Mouse (Mus musculus): ENCODE measurements around the gene Olfr710. TPM values are rescaled to one million over a fixed set of nuclear protein-coding genes. Genes with fewer than 3 reads are reported as not detected.
"Not testable (repeated sequence)": the region's sequence is repeated elsewhere in the genome, so short reads cannot be mapped to it uniquely, and the experiment has no call there.

Olfr710 gene
- polyA plus RNA-seq (2014; fragmentation: Nextera tagmentation; extraction: Ambion mirVana): not detected in 2 replicates

- WGBS (ENCODE audit: insufficient replicate concordance): 76% methylated on average over 3 of the region's 3 CpGs
- no peaks in the 10 kb centered on the region for H3K36me3 ChIP-seq (ENCODE audit: control insufficient read depth, insufficient read depth, low read length)
- no peak within 1 kb of the TSS for H3K9ac ChIP-seq (ENCODE audit: low read depth, low read length)
- no peak within 1 kb of the TSS for H3K4me3 ChIP-seq (ENCODE audit: low read depth, low read length)
- no peak within 1 kb of the TSS for H3K4me2 ChIP-seq
- H3K4me1 ChIP-seq (ENCODE audit: control insufficient read depth, insufficient read depth, low read length): no peaks in the 10 kb centered on the region
- H3K9me3 ChIP-seq (replicated peaks; ENCODE audit: control insufficient read depth, low read length): no peaks in the 10 kb centered on the region
- H3K27me3 ChIP-seq (ENCODE audit: control insufficient read depth, insufficient read depth, low read length): no peaks in the 10 kb centered on the region
- H3K27ac ChIP-seq (ENCODE audit: low read depth, low read length): no peak within 1 kb of the TSS
- no peak for ATAC-seq (replicated peaks; ENCODE audit: insufficient number of reproducible peaks, low FRiP score, low TSS enrichment)
These were observed at the start of gene Olfr710 for GRCm38 (mm10) chr7:106948212-106948611. Olfr710 (minus strand) TSS chr7:106948312.

- H3K4me2 ChIP-seq: no peak overlapping the region
- WGBS (ENCODE audit: insufficient replicate concordance): 78% methylated on average over 3 of the region's 3 CpGs
- no peak overlapping the region for H3K27ac ChIP-seq (ENCODE audit: low read depth, low read length)
- H3K27me3 ChIP-seq (ENCODE audit: control insufficient read depth, insufficient read depth, low read length): no peaks in the 10 kb centered on the region
- no peaks in the 10 kb centered on the region for H3K36me3 ChIP-seq (ENCODE audit: control insufficient read depth, insufficient read depth, low read length)
- H3K4me3 ChIP-seq (ENCODE audit: low read depth, low read length): no peak overlapping the region
- no peak for ATAC-seq (replicated peaks; ENCODE audit: insufficient number of reproducible peaks, low FRiP score, low TSS enrichment)
- H3K4me1 ChIP-seq (ENCODE audit: control insufficient read depth, insufficient read depth, low read length): no peaks in the 10 kb centered on the region
- no peak overlapping the region for H3K9ac ChIP-seq (ENCODE audit: low read depth, low read length)
- no peaks in the 10 kb centered on the region for H3K9me3 ChIP-seq (replicated peaks; ENCODE audit: control insufficient read depth, low read length)
These were observed 37.1 kb upstream of the Olfr710 start for GRCm38 (mm10) chr7:106985236-106985635.

GRCm38 (mm10) chr7:106975353-106975752 is 27.2 kb upstream of the Olfr710 start, which contains the start of gene Olfr711:
Olfr711 (minus strand) TSS chr7:106975453.
- Histone ChIP-seq H3K4me1 (ENCODE audit: control insufficient read depth, insufficient read depth, low read length) (no peaks in the 10 kb centered on the region), H3K27ac (ENCODE audit: low read depth, low read length) (no peak within 1 kb of the TSS), H3K9me3 (replicated peaks; ENCODE audit: control insufficient read depth, low read length) (no peaks in the 10 kb centered on the region), H3K4me3 (ENCODE audit: low read depth, low read length) (no peak within 1 kb of the TSS), H3K4me2 (no peak within 1 kb of the TSS), H3K27me3 (ENCODE audit: control insufficient read depth, insufficient read depth, low read length) (no peaks in the 10 kb centered on the region), H3K9ac (ENCODE audit: low read depth, low read length) (no peak within 1 kb of the TSS), H3K36me3 (ENCODE audit: control insufficient read depth, insufficient read depth, low read length) (no peaks in the 10 kb centered on the region)
- 49% methylated on average over 1 of the region's 1 CpGs for WGBS (ENCODE audit: insufficient replicate concordance)
- no peak for ATAC-seq (replicated peaks; ENCODE audit: insufficient number of reproducible peaks, low FRiP score, low TSS enrichment)

GRCm38 (mm10) chr7:106967503-106967902 is 19.4 kb upstream of the Olfr710 start:
- not testable (repeated sequence) for H3K27ac ChIP-seq (ENCODE audit: low read depth, low read length); H3K27me3 ChIP-seq (ENCODE audit: control insufficient read depth, insufficient read depth, low read length); H3K9ac ChIP-seq (ENCODE audit: low read depth, low read length); H3K4me1 ChIP-seq (ENCODE audit: control insufficient read depth, insufficient read depth, low read length); H3K36me3 ChIP-seq (ENCODE audit: control insufficient read depth, insufficient read depth, low read length); H3K4me2 ChIP-seq; ATAC-seq (replicated peaks; ENCODE audit: insufficient number of reproducible peaks, low FRiP score, low TSS enrichment); H3K4me3 ChIP-seq (ENCODE audit: low read depth, low read length); H3K9me3 ChIP-seq (replicated peaks; ENCODE audit: control insufficient read depth, low read length)

GRCm38 (mm10) chr7:106963837-106964236 is 15.7 kb upstream of the Olfr710 start, which contains the start of gene Olfr6:
Olfr6 (minus strand) TSS chr7:106963937.
- Histone ChIP-seq H3K9ac (ENCODE audit: low read depth, low read length) (no peak within 1 kb of the TSS), H3K9me3 (replicated peaks; ENCODE audit: control insufficient read depth, low read length) (no peaks in the 10 kb centered on the region), H3K27me3 (ENCODE audit: control insufficient read depth, insufficient read depth, low read length) (no peaks in the 10 kb centered on the region), H3K4me1 (ENCODE audit: control insufficient read depth, insufficient read depth, low read length) (no peaks in the 10 kb centered on the region), H3K4me3 (ENCODE audit: low read depth, low read length) (no peak within 1 kb of the TSS), H3K27ac (ENCODE audit: low read depth, low read length) (no peak within 1 kb of the TSS), H3K4me2 (no peak within 1 kb of the TSS), H3K36me3 (ENCODE audit: control insufficient read depth, insufficient read depth, low read length) (no peaks in the 10 kb centered on the region)
- ATAC-seq (replicated peaks; ENCODE audit: insufficient number of reproducible peaks, low FRiP score, low TSS enrichment): no peak
- 69% methylated on average over 1 of the region's 1 CpGs for WGBS (ENCODE audit: insufficient replicate concordance)

GRCm38 (mm10) chr7:106932119-106932518 is 16.0 kb downstream of the Olfr710 start, which contains the start of gene Olfr709-ps1:
Olfr709-ps1 (minus strand) TSS chr7:106932219.
- H3K4me2 ChIP-seq: no peak within 1 kb of the TSS
- H3K4me3 ChIP-seq (ENCODE audit: low read depth, low read length): no peak within 1 kb of the TSS
- H3K27me3 ChIP-seq (ENCODE audit: control insufficient read depth, insufficient read depth, low read length): no peaks in the 10 kb centered on the region
- no peaks in the 10 kb centered on the region for H3K9me3 ChIP-seq (replicated peaks; ENCODE audit: control insufficient read depth, low read length)
- no peaks in the 10 kb centered on the region for H3K4me1 ChIP-seq (ENCODE audit: control insufficient read depth, insufficient read depth, low read length)
- H3K36me3 ChIP-seq (ENCODE audit: control insufficient read depth, insufficient read depth, low read length): no peaks in the 10 kb centered on the region
- H3K27ac ChIP-seq (ENCODE audit: low read depth, low read length): no peak within 1 kb of the TSS
- ATAC-seq (replicated peaks; ENCODE audit: insufficient number of reproducible peaks, low FRiP score, low TSS enrichment): no peak
- H3K9ac ChIP-seq (ENCODE audit: low read depth, low read length): no peak within 1 kb of the TSS

- not testable (repeated sequence) for H3K4me1 ChIP-seq (ENCODE audit: control insufficient read depth, insufficient read depth, low read length); H3K27ac ChIP-seq (ENCODE audit: low read depth, low read length); H3K4me3 ChIP-seq (ENCODE audit: low read depth, low read length); H3K9me3 ChIP-seq (replicated peaks; ENCODE audit: control insufficient read depth, low read length); H3K27me3 ChIP-seq (ENCODE audit: control insufficient read depth, insufficient read depth, low read length); H3K36me3 ChIP-seq (ENCODE audit: control insufficient read depth, insufficient read depth, low read length); ATAC-seq (replicated peaks; ENCODE audit: insufficient number of reproducible peaks, low FRiP score, low TSS enrichment); H3K4me2 ChIP-seq; H3K9ac ChIP-seq (ENCODE audit: low read depth, low read length)
- WGBS (ENCODE audit: insufficient replicate concordance): 71% methylated on average over 2 of the region's 7 CpGs
These were observed 27.2 kb downstream of the Olfr710 start for GRCm38 (mm10) chr7:106920961-106921360.

- Histone ChIP-seq H3K4me2 (no peak within 1 kb of the TSS), H3K36me3 (ENCODE audit: control insufficient read depth, insufficient read depth, low read length) (no peaks in the 10 kb centered on the region), H3K4me1 (ENCODE audit: control insufficient read depth, insufficient read depth, low read length) (no peaks in the 10 kb centered on the region), H3K9me3 (replicated peaks; ENCODE audit: control insufficient read depth, low read length) (no peaks in the 10 kb centered on the region), H3K27ac (ENCODE audit: low read depth, low read length) (no peak within 1 kb of the TSS), H3K27me3 (ENCODE audit: control insufficient read depth, insufficient read depth, low read length) (no peaks in the 10 kb centered on the region), H3K4me3 (ENCODE audit: low read depth, low read length) (no peak within 1 kb of the TSS), H3K9ac (ENCODE audit: low read depth, low read length) (no peak within 1 kb of the TSS)
- ATAC-seq (replicated peaks; ENCODE audit: insufficient number of reproducible peaks, low FRiP score, low TSS enrichment): no peak
- WGBS (ENCODE audit: insufficient replicate concordance): 43% methylated on average over 2 of the region's 2 CpGs
These were observed 40.4 kb downstream of the Olfr710 start, which contains the start of gene Olfr1532-ps1 for GRCm38 (mm10) chr7:106907676-106908075. Olfr1532-ps1 (plus strand) TSS chr7:106908001.

GRCm38 (mm10) chr7:106901141-106901540 is 47.0 kb downstream of the Olfr710 start, which contains the start of gene Olfr707:
Olfr707 (minus strand) TSS chr7:106901241.
- not testable (repeated sequence) for H3K4me3 ChIP-seq (ENCODE audit: low read depth, low read length); H3K36me3 ChIP-seq (ENCODE audit: control insufficient read depth, insufficient read depth, low read length); H3K27me3 ChIP-seq (ENCODE audit: control insufficient read depth, insufficient read depth, low read length); H3K4me2 ChIP-seq; H3K9ac ChIP-seq (ENCODE audit: low read depth, low read length); ATAC-seq (replicated peaks; ENCODE audit: insufficient number of reproducible peaks, low FRiP score, low TSS enrichment); H3K4me1 ChIP-seq (ENCODE audit: control insufficient read depth, insufficient read depth, low read length); H3K27ac ChIP-seq (ENCODE audit: low read depth, low read length); H3K9me3 ChIP-seq (replicated peaks; ENCODE audit: control insufficient read depth, low read length)
- WGBS (ENCODE audit: insufficient replicate concordance): 84% methylated on average over 3 of the region's 3 CpGs

All from heart, embryonic 11.5 days (tissue).